21 mouse cellular contexts compared by ENCODE assay signal in genomic region chr8:74500413-74501135, GRCm38 (mm10).
"Had no signal": no experiment of that assay in that cellular context is flagged by ENCODE, and none has a peak within 500 bp of the region (broad histone marks: within the 10 kb centered on the region; RNA-seq: fewer than 3 reads in every experiment).

No protein-coding gene starts in this region.

- H3K9me3 ChIP-seq: limb, embryonic 15.5 days; midbrain, embryonic 10.5 days; midbrain, embryonic 13.5 days; neural tube, embryonic 12.5 days; neural tube, embryonic 15.5 days had no signal

- H3K36me3 ChIP-seq: limb, embryonic 15.5 days; midbrain, embryonic 10.5 days; midbrain, embryonic 13.5 days; neural tube, embryonic 12.5 days; neural tube, embryonic 15.5 days had no signal

- H3K4me3 ChIP-seq: layer of hippocampus, adult 2 months; limb, embryonic 15.5 days; midbrain, embryonic 10.5 days; midbrain, embryonic 13.5 days; neural tube, embryonic 12.5 days; neural tube, embryonic 15.5 days had no signal

- DNase-seq: kidney, adult 11 months; kidney, postnatal 14 days; layer of hippocampus, adult 9-11 months; liver, postnatal 0 days; right cerebral cortex, postnatal 14 days; right cerebral cortex, postnatal 4 days; thymus, adult 2 months; thymus, postnatal 14 days; thymus, postnatal 4 days had no signal

- ATAC-seq: liver, postnatal 0 days; lung, postnatal 0 days; midbrain, embryonic 13.5 days had no signal

- H3K27ac ChIP-seq: layer of hippocampus, adult 2 months; limb, embryonic 15.5 days; liver, embryonic 14.5 days; macrophage; midbrain, embryonic 10.5 days; midbrain, embryonic 13.5 days; neural tube, embryonic 12.5 days; neural tube, embryonic 15.5 days; stomach, postnatal 0 days had no signal

- H3K9ac ChIP-seq: limb, embryonic 15.5 days; liver, embryonic 14.5 days; liver, postnatal 0 days; lung, embryonic 14.5 days; midbrain, embryonic 13.5 days; neural tube, embryonic 12.5 days; neural tube, embryonic 15.5 days had no signal

- H3K4me1 ChIP-seq: limb, embryonic 15.5 days; midbrain, embryonic 10.5 days; midbrain, embryonic 13.5 days; neural tube, embryonic 12.5 days; neural tube, embryonic 15.5 days had no signal

- H3K4me2 ChIP-seq: limb, embryonic 15.5 days; liver, embryonic 11.5 days; lung, embryonic 14.5 days; midbrain, embryonic 13.5 days; neural tube, embryonic 12.5 days; neural tube, embryonic 15.5 days had no signal

- H3K27me3 ChIP-seq: limb, embryonic 15.5 days; midbrain, embryonic 13.5 days; neural tube, embryonic 12.5 days; neural tube, embryonic 15.5 days had no signal
